Mouse (Mus musculus) T-helper 1 cell (primary cell): ENCODE results near the gene Gm17655.
"Not testable (repeated sequence)": the region's sequence is repeated elsewhere in the genome, so short reads cannot be mapped to it uniquely, and the experiment has no call there.

Source experiments
- in situ Hi-C: fragments of 300-600 bp; cut with MboI, MseI; formaldehyde crosslinking; loops from one replicate; pipeline ENCODE4 v1.15.1; 2025; ENCODE audit warnings: high pct_unique_total_duplicates

Gm17655 gene

DNA sequence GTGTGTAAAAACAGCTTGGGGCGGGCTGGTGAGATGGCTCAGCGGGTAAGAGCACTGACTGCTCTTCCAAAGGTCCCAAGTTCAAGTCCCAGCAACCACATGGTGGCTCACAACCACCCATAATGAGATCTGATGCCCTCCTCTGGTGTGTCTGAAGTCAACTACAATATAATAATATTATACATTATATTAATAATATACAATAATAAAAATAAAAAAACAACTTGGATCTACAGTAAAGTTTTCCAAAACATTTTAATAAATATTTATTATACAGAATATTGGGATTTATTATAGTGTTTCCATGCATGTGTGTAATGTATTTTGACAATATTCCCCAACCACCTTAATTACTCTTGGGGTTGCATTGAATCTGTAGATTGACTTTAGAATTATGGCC is at the start of gene Gm17655:
Gm17655 (minus strand) TSS at position 101 of the 400 bp plus-strand sequence.
- in situ Hi-C loops: not testable (repeated sequence)

GRCm38 (mm10) chr5:110109991-110110441 is 37.7 kb upstream of the Gm17655 start, which contains the start of gene Zfp605:
Gene Zfp605 (plus strand): TSS chr5:110110092.
- in situ Hi-C loops: loop anchor here (10.0 kb wide), 1 partner anchor 555 kb away; the partner anchor contains the start of gene Crlf2

- in situ Hi-C loops: loop anchor here (10.0 kb wide), 1 partner anchor 553 kb away; the partner anchor contains the start of gene Crlf2
Observed at GRCm38 (mm10) chr5:110108305-110108628, 36.0 kb upstream of the Gm17655 start.

- in situ Hi-C loops: loop anchor here (10.0 kb wide), 1 partner anchor 553 kb away; the partner anchor contains the start of gene Crlf2
Observed at GRCm38 (mm10) chr5:110107581-110108304, 35.4 kb upstream of the Gm17655 start, which contains the start of gene Gtpbp6. Gene Gtpbp6 (minus strand): TSS chr5:110108197.

DNA sequence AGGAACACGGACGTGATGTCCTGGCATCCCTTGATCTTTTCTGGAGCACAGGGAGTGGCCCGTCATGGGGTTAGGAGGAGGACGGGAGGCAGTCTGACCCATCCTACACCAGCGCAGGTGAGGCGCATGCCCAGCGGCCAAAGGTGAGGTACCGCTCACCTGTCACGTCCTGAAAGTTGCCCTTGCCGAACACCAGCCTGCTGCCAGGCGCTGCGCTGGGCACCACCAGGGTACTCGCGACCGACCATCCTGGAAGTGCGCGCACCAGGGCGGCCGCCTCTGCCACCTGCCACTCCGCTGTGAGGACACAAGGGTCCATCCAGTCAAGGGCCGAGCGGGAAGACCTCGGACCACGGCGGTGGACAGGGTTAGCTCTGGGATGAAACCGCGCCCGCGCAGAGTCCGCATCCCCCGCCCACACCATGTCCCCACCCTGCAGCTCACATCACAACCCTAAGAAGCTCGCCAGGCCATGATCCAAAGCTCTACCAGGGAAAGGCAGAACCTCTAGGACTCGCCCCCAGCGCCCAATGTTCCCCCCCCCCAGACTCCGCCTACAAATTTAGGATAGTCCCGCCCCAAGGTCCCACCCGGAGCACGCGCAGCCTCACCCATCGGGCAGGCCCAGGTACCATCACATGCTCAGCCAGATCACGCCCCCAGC is 34.7 kb upstream of the Gm17655 start:
- in situ Hi-C loops: loop anchor here (10.0 kb wide), 1 partner anchor 552 kb away; the partner anchor contains the start of gene Crlf2

DNA sequence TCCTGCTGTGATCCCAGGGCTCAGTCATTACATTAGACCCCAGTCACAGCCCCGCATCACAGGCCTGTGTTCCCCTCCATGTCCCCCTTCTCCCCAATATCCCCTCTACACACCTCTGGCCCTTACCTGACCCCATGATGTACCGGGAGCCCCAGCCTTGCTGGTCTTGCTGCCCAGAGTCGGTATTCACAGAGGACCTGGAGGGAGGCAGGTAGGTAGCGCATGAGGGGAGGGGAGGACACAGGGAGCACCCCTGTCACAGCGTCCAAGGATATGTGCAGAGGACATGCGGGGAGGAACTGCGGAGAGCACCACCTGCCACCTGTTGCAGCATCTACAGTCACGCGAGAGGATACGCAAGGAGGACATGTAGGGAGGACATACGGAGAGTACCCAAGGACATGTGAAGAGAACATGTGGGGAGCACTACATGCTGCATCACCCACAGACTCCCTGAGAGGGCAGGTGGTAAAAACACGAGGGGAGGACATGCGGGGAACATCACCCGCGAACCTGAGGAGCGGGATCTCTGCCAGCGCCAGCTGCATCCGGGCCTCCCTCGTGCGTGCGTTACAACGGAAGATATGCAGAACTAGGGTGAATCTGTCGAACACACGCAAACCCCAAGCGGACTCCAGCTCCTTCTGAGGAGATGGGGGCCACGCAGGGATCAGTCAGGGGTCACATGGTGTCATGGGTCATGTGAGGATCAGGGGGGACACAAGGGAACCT is 34.0 kb upstream of the Gm17655 start:
- in situ Hi-C loops: loop anchor here (10.0 kb wide), 1 partner anchor 552 kb away; the partner anchor contains the start of gene Crlf2

GRCm38 (mm10) chr5:110104616-110105380 is 32.5 kb upstream of the Gm17655 start:
- in situ Hi-C loops: loop anchor here (10.0 kb wide), 1 partner anchor 550 kb away; the partner anchor contains the start of gene Crlf2

DNA sequence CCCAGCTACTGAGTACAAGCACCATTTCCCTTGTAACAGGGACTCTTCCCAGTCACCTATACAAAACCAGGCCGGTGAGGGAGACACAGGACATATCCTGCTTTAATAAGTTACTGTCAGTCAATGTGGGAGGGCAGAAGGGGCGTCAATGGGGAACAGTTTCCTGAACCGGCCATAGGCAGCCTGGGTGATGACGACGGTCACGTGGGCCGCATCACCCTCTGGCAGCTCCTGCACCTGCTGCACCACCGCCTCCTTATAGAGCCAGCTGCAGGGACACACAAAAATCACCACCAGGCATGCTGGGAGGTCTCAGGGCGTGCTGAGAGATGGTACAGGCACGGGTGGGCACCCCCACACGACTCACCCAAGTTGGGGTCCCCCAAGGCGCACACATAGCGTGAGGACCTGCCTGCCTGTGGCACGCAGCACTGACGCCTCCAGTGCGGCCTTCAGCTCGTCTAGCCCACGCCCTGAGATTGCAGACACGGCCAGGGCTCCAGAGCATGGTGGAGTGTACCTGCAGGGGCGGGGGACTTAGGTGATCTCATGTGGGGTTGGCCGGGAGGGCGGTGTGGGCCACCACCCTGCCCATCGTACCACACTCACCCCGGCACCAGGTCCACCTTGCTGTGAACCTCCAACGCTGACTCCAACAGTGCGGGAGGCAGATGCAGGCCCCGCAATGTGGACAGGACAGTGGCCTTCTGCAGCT is 31.7 kb upstream of the Gm17655 start:
- in situ Hi-C loops: loop anchor here (10.0 kb wide), 1 partner anchor 549 kb away; the partner anchor contains the start of gene Crlf2

GRCm38 (mm10) chr5:110102853-110103625 is 30.7 kb upstream of the Gm17655 start:
- in situ Hi-C loops: loop anchor here (10.0 kb wide), 1 partner anchor 548 kb away; the partner anchor contains the start of gene Crlf2

- in situ Hi-C loops: loop anchor here (10.0 kb wide), 1 partner anchor 548 kb away; the partner anchor contains the start of gene Crlf2
Observed at GRCm38 (mm10) chr5:110102429-110102828, 30.1 kb upstream of the Gm17655 start.

- in situ Hi-C loops: loop anchor here (10.0 kb wide), 1 partner anchor 547 kb away; the partner anchor contains the start of gene Crlf2
Observed at GRCm38 (mm10) chr5:110101716-110102347, 29.5 kb upstream of the Gm17655 start.

GRCm38 (mm10) chr5:110100921-110101631 is 28.8 kb upstream of the Gm17655 start:
- in situ Hi-C loops: loop anchor here (10.0 kb wide), 1 partner anchor 546 kb away; the partner anchor contains the start of gene Crlf2

DNA sequence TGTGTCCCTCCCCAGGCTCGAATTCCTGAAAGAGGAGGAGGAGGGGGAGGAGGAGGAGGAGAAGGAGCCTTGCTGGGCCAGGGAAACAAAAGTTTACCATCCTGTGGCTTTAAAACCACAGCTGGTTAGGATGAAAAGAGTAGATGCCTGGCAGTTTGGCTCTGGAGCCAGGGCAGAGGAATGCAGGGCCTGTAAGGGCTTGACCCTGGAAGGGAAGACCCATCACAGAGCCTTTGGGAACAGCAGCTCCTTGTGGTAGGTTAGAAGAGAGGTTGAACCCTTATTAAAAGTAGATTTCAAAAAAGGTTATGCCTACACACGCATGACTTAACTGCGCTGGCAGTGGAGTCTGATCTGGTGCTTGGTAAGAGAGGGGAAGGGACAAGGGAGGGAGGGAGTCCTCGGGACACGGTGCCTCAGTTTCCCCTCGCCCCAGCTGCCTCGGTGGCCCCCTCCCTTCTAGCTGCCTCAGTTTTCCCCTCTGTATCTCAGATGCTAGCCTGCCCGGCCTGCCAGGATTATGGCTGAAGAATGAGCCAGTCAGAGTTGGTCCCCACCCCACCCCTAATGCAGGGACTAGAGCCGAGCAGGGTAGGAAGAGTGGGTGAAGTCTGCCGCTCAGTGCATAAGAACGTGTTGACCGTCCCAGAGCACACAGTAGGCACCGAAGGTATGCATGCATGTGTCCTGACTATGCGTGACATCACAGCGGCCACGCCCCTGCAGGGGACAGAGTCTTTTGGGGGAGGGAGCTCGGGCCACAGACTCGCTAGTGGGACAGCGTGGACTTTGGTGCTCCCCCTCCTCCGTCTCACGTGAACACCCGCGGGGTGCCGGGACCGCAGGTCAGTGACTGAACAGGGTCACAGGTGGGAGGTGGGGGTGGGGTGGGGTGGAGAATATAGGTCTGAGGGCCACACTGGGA is 27.6 kb upstream of the Gm17655 start, which contains the start of gene Plcxd1:
Plcxd1 (plus strand) TSS at position 314 of the 925 bp plus-strand sequence.
- in situ Hi-C loops: loop anchor here (10.0 kb wide), 1 partner anchor 545 kb away; the partner anchor contains the start of gene Crlf2

GRCm38 (mm10) chr5:110098991-110099477 is 26.7 kb upstream of the Gm17655 start:
- in situ Hi-C loops: no loop called here

- in situ Hi-C loops: no loop called here
Observed at GRCm38 (mm10) chr5:110094847-110095213, 22.5 kb upstream of the Gm17655 start.

- in situ Hi-C loops: no loop called here
Observed at GRCm38 (mm10) chr5:110094030-110094846, 21.9 kb upstream of the Gm17655 start, which contains the start of gene Gm35315. Gene Gm35315 (minus strand): TSS chr5:110094420.
